Mouse (Mus musculus): ENCODE results near the gene Arhgdib. TPM values are rescaled to one million over a fixed set of nuclear protein-coding genes. Genes with fewer than 3 reads are reported as not detected.

Arhgdib gene
- total and polyA plus RNA-seq, 3 experiments = 321 to 1,150 (median 355) TPM

- no peak for DNase-seq (ENCODE audit: extremely low read depth)
- no peak overlapping the region for H3K4me3 ChIP-seq (replicated peaks in 1 of 3; ENCODE audit: low read depth in 2 of 3, low read length in 2 of 3, poor library complexity in 1 of 3)
- H3K27ac ChIP-seq (ENCODE audit: insufficient read depth, low read depth) = no peak overlapping the region
- H3K79me2 ChIP-seq (replicated peaks; ENCODE audit: control insufficient read depth, extremely low read depth, insufficient read depth, poor library complexity, severe bottlenecking) = no peaks in the 10 kb centered on the region
- peaks cover 0 to 8% of the 10 kb centered on the region in 2 experiments; a peak in 2 of 4 replicates for H3K4me1 ChIP-seq (ENCODE audit: control insufficient read depth in 1 of 2, insufficient read depth in 2 of 2)
- no peak overlapping the region for H3K4me2 ChIP-seq (ENCODE audit: insufficient read depth, low read depth, poor library complexity, severe bottlenecking)
- dilution Hi-C loops (cut with MboI; ENCODE audit: extremely low pct_ligation_motif_present, extremely low pct_unique_long_range_greater_than_20kb, low sequenced_read_pairs) (no loop called here), in situ Hi-C loops (cut with MboI; ENCODE audit: low pct_ligation_motif_present, low pct_unique_long_range_greater_than_20kb, low sequenced_read_pairs) (no loop called here)
- no peak overlapping the region for H3K9ac ChIP-seq (ENCODE audit: insufficient read depth, low read depth)
- peaks cover 31 to 73% of the 10 kb centered on the region in 2 experiments for H3K36me3 ChIP-seq (replicated peaks in 1 of 2; ENCODE audit: control insufficient read depth in 1 of 2, insufficient read depth in 1 of 2, low read length in 1 of 2)
- no peaks in the 10 kb centered on the region for H3K9me3 ChIP-seq (replicated peaks; ENCODE audit: low read length)
- no peaks in the 10 kb centered on the region for H3K27me3 ChIP-seq (replicated peaks)
- TF ChIP-seq KAT2A (IDR thresholded peaks at IDR 0.05; ENCODE audit: insufficient replicate concordance, low read length) (no peak), ETS1 (conservative IDR thresholded peaks at IDR 0.05; ENCODE audit: low read depth, low read length) (no peak), ELF1 (IDR thresholded peaks at IDR 0.05; ENCODE audit: low read depth, low read length) (no peak), E2F4 (IDR thresholded peaks at IDR 0.05; ENCODE audit: insufficient replicate concordance, low read depth, low read length) (no peak), JUND (conservative IDR thresholded peaks at IDR 0.05; ENCODE audit: low read depth, low read length) (no peak), MXI1 (IDR thresholded peaks at IDR 0.05; ENCODE audit: low read depth, low read length) (no peak), MAFK (IDR thresholded peaks at IDR 0.05; ENCODE audit: insufficient replicate concordance, low read length) (no peak)
Observed at GRCm38 (mm10) chr6:136910247-136910890, 31.3 kb downstream of the Arhgdib start.

GRCm38 (mm10) chr6:136906937-136907293 lies 34.8 kb downstream of the Arhgdib start:
- Histone ChIP-seq H3K4me1 (ENCODE audit: control insufficient read depth in 1 of 2, insufficient read depth in 2 of 2) (no peaks in the 10 kb centered on the region), H3K79me2 (replicated peaks; ENCODE audit: control insufficient read depth, extremely low read depth, insufficient read depth, poor library complexity, severe bottlenecking) (no peaks in the 10 kb centered on the region), H3K4me2 (ENCODE audit: insufficient read depth, low read depth, poor library complexity, severe bottlenecking) (no peak overlapping the region), H3K9ac (ENCODE audit: insufficient read depth, low read depth) (no peak overlapping the region), H3K27ac (ENCODE audit: insufficient read depth, low read depth) (no peak overlapping the region), H3K36me3 (replicated peaks in 1 of 2; ENCODE audit: control insufficient read depth in 1 of 2, insufficient read depth in 1 of 2, low read length in 1 of 2) (peaks cover 20 to 68% of the 10 kb centered on the region in 2 experiments), H3K9me3 (replicated peaks; ENCODE audit: low read length) (no peaks in the 10 kb centered on the region), H3K27me3 (replicated peaks) (no peaks in the 10 kb centered on the region), H3K4me3 (replicated peaks in 1 of 3; ENCODE audit: low read depth in 2 of 3, low read length in 2 of 3, poor library complexity in 1 of 3) (no peak overlapping the region)
- DNase-seq (ENCODE audit: extremely low read depth) = no peak
- in situ Hi-C loops (cut with MboI; ENCODE audit: low pct_ligation_motif_present, low pct_unique_long_range_greater_than_20kb, low sequenced_read_pairs) (no loop called here), dilution Hi-C loops (cut with MboI; ENCODE audit: extremely low pct_ligation_motif_present, extremely low pct_unique_long_range_greater_than_20kb, low sequenced_read_pairs) (no loop called here)
- TF ChIP-seq TBP (conservative IDR thresholded peaks at IDR 0.05; ENCODE audit: low read depth, low read length) = no peak
- no peak for TF ChIP-seq RCOR1 (conservative IDR thresholded peaks at IDR 0.05; ENCODE audit: low read depth, low read length)
- TF ChIP-seq MXI1 (IDR thresholded peaks at IDR 0.05; ENCODE audit: low read depth, low read length) = no peak
- no peak for TF ChIP-seq ZKSCAN1 (IDR thresholded peaks at IDR 0.05; ENCODE audit: borderline replicate concordance, low read depth, low read length)
- TF ChIP-seq CTCF (conservative IDR thresholded peaks at IDR 0.05 in 1 of 2, IDR thresholded peaks at IDR 0.05 in 1 of 2; ENCODE audit: low read depth in 2 of 2, low read length in 2 of 2) = no peak
- no peak for TF ChIP-seq EP300 (IDR thresholded peaks at IDR 0.05; ENCODE audit: low read length)
- no peak for TF ChIP-seq MAFK (IDR thresholded peaks at IDR 0.05; ENCODE audit: insufficient replicate concordance, low read length)
- TF ChIP-seq KAT2A (IDR thresholded peaks at IDR 0.05; ENCODE audit: insufficient replicate concordance, low read length) = no peak
- no peak for TF ChIP-seq ELF1 (IDR thresholded peaks at IDR 0.05; ENCODE audit: low read depth, low read length)
- no peak for TF ChIP-seq USF2 (conservative IDR thresholded peaks at IDR 0.05; ENCODE audit: low read depth, low read length)
- no peak for TF ChIP-seq MAX (IDR thresholded peaks at IDR 0.05; ENCODE audit: low read length)
- no peak for TF ChIP-seq BHLHE40 (IDR thresholded peaks at IDR 0.05; ENCODE audit: low read depth, low read length)
- TF ChIP-seq RAD21 (IDR thresholded peaks at IDR 0.05; ENCODE audit: low read depth, low read length) = no peak
